Mouse (Mus musculus): ENCODE measurements at regions not wholly inside any gene's neighbourhood (a gene's known extent, or its start where the extent isn't known, plus 50 kb on each side); places are given as distances from the start of the nearest gene placed in this dataset.

- TF ChIP-seq CTCF (IDR thresholded peaks at IDR 0.05): no peak
- TF ChIP-seq EP300 (IDR thresholded peaks at IDR 0.05; ENCODE audit: insufficient read depth, low read depth, low read length): no peak
- TF ChIP-seq POLR2A (IDR thresholded peaks at IDR 0.05; ENCODE audit: insufficient read depth, low read depth, low read length): no peak
Measured at GRCm38 (mm10) chr3:101690779-101691178, 86.3 kb upstream of the Atp1a1 start.
